Mouse (Mus musculus): ENCODE results near the gene Cd300lb. TPM values are rescaled to one million over a fixed set of nuclear protein-coding genes. Genes with fewer than 3 reads are reported as not detected.

Gene Cd300lb
- polyA plus RNA-seq, 1 experiment from 2014 or later: 2.0 TPM

DNA sequence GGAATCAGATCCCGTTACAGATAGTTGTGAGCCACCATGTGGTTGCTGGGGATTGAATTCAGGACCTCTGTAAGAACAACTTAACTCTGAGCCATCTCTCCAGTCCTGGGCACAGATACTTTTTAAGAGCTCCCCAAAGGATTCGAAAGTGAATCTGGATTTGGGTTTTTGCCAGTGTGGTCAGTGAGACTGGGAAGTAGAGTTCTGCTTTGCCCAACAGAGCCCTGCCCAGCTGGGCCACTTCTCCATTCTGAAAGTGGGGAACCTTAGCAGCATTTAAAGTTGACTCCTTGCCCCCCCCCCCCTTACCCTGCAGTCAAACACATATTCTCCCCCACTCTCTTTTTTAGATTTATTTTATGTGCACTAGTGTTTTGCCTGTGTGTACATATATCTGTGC lies 54.5 kb downstream of the Cd300lb start:
- Histone ChIP-seq H3K4me1 (ENCODE audit: insufficient read depth, low read depth, low read length) (no peaks in the 10 kb centered on the region), H3K9ac (replicated peaks; ENCODE audit: low read depth) (no peak overlapping the region), H3K4me2 (replicated peaks; ENCODE audit: low read depth, low read length) (no peak overlapping the region), H3K27ac (ENCODE audit: low read length) (no peak overlapping the region), H3K36me3 (ENCODE audit: insufficient read depth, low read length) (no peaks in the 10 kb centered on the region), H3K4me3 (ENCODE audit: low read depth, low read length) (no peak overlapping the region), H3K9me3 (ENCODE audit: low read length) (no peaks in the 10 kb centered on the region), H3K27me3 (replicated peaks; ENCODE audit: insufficient read depth, low read length) (no peaks in the 10 kb centered on the region)
- TF ChIP-seq CTCF (IDR thresholded peaks at IDR 0.05) (no peak), EP300 (IDR thresholded peaks at IDR 0.05) (no peak)
- ATAC-seq (no peak), DNase-seq (ENCODE audit: low spot score) (peak; percentile 46)
- 65% methylated on average over 2 of the region's 2 CpGs for WGBS

DNA sequence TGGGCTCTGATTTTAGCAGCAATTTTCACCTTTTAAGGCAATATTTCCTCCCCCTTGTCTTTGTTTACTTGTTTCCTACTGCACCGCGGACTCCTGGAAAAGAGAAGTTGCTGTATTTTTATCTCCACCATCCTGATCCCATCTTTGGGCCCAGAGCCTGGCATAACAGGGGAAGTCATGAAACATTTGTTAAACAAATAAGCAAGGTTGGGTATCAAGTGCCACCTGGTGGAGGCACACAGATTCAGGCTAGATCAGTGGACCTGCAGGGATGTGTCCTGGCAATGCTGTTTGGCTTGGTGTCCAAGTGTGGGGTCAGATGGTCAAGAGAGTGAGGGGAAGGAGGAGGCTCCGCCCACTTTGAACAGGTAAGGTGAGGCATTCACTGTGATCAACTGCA lies 57.0 kb downstream of the Cd300lb start:
- WGBS: 15% methylated on average over 3 of the region's 3 CpGs
- ATAC-seq (peak; percentile 50), DNase-seq (ENCODE audit: low spot score) (peak; percentile 61)
- Histone ChIP-seq H3K36me3 (ENCODE audit: insufficient read depth, low read length) (no peaks in the 10 kb centered on the region), H3K4me1 (ENCODE audit: insufficient read depth, low read depth, low read length) (no peaks in the 10 kb centered on the region), H3K4me2 (replicated peaks; ENCODE audit: low read depth, low read length) (no peak overlapping the region), H3K9ac (replicated peaks; ENCODE audit: low read depth) (no peak overlapping the region), H3K27ac (ENCODE audit: low read length) (no peak overlapping the region), H3K4me3 (ENCODE audit: low read depth, low read length) (no peak overlapping the region), H3K9me3 (ENCODE audit: low read length) (no peaks in the 10 kb centered on the region), H3K27me3 (replicated peaks; ENCODE audit: insufficient read depth, low read length) (no peaks in the 10 kb centered on the region)
- TF ChIP-seq EP300 (IDR thresholded peaks at IDR 0.05) (no peak), CTCF (IDR thresholded peaks at IDR 0.05) (peak; percentile 84)

DNA sequence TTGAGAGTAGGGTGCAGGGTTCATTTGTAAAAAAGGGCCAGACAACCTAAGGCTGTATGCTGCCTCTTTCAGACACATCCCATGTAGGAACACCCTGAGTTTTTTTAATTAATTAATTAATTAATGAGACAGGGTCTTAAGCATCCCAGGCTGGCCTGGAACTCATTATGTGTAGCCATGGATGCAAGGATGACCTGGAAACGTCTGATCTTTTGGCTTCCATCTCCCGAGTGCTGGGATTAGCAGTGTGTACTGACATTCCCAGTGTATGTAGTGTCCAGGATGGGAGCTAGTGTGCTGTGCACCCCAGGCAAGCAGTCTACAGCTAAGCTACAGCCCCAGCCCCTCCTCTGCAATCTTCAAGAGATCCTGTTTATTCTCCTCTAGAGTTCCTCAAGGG lies 57.6 kb downstream of the Cd300lb start:
- no peaks in the 10 kb centered on the region for H3K9me3 ChIP-seq (ENCODE audit: low read length)
- ATAC-seq: 0 out of 2 replicates have a peak, but pooled peaks have one; percentile 9
- no peak overlapping the region for H3K27ac ChIP-seq (ENCODE audit: low read length)
- 36% methylated on average over 2 of the region's 2 CpGs for WGBS
- no peaks in the 10 kb centered on the region for H3K4me1 ChIP-seq (ENCODE audit: insufficient read depth, low read depth, low read length)
- no peak overlapping the region for H3K4me3 ChIP-seq (ENCODE audit: low read depth, low read length)
- no peak for DNase-seq (ENCODE audit: low spot score)
- H3K36me3 ChIP-seq (ENCODE audit: insufficient read depth, low read length): no peaks in the 10 kb centered on the region
- no peak overlapping the region for H3K4me2 ChIP-seq (replicated peaks; ENCODE audit: low read depth, low read length)
- no peaks in the 10 kb centered on the region for H3K27me3 ChIP-seq (replicated peaks; ENCODE audit: insufficient read depth, low read length)
- TF ChIP-seq EP300 (IDR thresholded peaks at IDR 0.05): no peak
- no peak for TF ChIP-seq CTCF (IDR thresholded peaks at IDR 0.05)
- H3K9ac ChIP-seq (replicated peaks; ENCODE audit: low read depth): no peak overlapping the region

DNA sequence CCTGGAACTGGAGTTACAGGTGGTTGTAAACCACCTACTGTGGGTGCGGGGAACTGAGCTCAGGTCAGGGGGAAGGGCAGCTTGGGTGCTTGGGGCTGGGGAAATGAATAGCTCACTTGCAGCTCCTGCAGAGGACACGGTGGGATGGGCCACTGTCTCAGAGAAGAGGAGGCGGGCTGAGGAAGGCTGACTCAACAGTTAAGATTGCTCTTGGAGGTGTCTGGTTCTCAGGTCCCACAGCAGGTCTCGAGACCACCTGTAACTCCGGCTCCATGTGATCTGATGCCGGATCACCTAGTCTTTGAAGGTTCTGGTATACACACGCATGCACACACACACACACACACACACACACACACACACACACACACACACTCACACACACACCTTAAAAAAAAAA lies 58.0 kb downstream of the Cd300lb start:
- no peak overlapping the region for H3K4me2 ChIP-seq (replicated peaks; ENCODE audit: low read depth, low read length)
- no peak for TF ChIP-seq CTCF (IDR thresholded peaks at IDR 0.05)
- TF ChIP-seq EP300 (IDR thresholded peaks at IDR 0.05): no peak
- no peak overlapping the region for H3K27ac ChIP-seq (ENCODE audit: low read length)
- no peaks in the 10 kb centered on the region for H3K27me3 ChIP-seq (replicated peaks; ENCODE audit: insufficient read depth, low read length)
- DNase-seq (ENCODE audit: low spot score) (no peak), ATAC-seq (no peak)
- 44% methylated on average over 7 of the region's 7 CpGs for WGBS
- H3K4me1 ChIP-seq (ENCODE audit: insufficient read depth, low read depth, low read length): no peaks in the 10 kb centered on the region
- no peaks in the 10 kb centered on the region for H3K36me3 ChIP-seq (ENCODE audit: insufficient read depth, low read length)
- no peaks in the 10 kb centered on the region for H3K9me3 ChIP-seq (ENCODE audit: low read length)
- H3K4me3 ChIP-seq (ENCODE audit: low read depth, low read length): no peak overlapping the region
- no peak overlapping the region for H3K9ac ChIP-seq (replicated peaks; ENCODE audit: low read depth)

DNA sequence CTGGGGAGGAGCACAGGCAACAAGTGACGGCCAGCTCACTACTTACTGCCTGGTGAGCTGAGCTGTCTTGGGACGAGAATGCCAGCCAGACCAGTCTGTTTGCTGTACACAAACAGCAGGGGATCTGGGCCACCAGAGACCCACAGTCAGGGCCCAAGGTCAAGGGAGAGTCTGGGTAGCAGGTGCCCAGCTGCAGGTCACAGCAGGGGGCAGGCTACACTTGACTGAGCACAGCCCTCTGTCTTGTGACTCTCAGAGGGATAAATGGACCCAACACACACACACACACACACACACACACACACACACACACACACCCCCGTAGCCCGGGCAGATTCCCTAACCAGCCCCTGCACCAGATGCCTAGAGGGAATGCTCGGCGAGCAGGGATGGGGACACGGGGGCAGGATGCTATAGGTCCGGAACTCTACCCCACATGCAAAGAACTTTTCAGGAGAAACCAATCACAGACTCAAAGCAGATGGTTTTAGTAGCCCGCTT lies 58.8 kb downstream of the Cd300lb start:
- no peak for DNase-seq (ENCODE audit: low spot score)

DNA sequence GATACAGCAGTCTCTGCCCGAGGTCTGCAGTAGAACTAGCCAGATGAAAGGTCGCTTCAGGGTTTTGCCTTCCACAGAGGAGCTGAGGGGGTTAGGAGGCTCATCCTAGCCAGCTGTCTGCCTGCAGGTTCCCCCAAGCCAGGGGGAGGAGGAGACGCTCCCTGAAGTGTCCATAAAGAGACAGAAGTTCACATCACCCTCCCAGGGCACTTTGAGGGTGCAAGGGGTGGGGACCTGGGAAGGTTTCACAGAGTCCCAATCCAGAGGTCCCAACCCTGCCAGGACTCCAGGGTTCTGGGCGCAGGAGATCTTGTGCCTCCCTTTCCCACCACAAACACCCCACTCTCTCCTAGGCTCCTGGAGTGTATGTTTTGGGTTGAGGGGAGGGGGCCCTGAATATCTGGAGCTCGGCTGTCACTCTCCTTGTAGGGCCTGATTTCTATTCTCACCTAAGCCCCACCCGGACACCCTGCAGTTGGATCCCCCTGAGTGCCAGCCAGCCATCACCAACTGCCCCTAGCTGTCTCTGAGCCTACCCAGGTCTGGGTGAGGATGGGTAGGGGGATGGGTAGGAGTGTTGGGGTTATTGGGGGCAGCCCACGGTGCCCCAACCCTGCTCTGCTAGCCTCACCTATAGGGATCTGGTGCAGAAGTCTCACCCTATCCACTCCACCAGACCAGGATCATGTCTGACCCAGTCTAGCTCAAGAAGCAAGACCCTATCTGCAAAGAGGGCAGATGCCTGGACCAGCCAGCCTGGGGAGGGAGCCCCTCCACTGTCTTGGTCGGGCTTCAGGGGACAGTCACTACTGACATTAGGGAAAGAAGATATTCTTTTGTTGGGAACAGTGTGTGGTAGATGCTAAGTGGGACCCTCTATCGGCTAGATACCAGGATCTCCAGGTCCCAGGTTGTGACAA lies 59.7 kb downstream of the Cd300lb start:
- DNase-seq (ENCODE audit: low spot score) (no peak), ATAC-seq (no peak)
- Histone ChIP-seq H3K4me2 (replicated peaks; ENCODE audit: low read depth, low read length) (no peak overlapping the region), H3K9ac (replicated peaks; ENCODE audit: low read depth) (no peak overlapping the region), H3K27ac (ENCODE audit: low read length) (no peak overlapping the region), H3K27me3 (replicated peaks; ENCODE audit: insufficient read depth, low read length) (no peaks in the 10 kb centered on the region), H3K4me1 (ENCODE audit: insufficient read depth, low read depth, low read length) (no peaks in the 10 kb centered on the region), H3K4me3 (ENCODE audit: low read depth, low read length) (no peak overlapping the region), H3K9me3 (ENCODE audit: low read length) (no peaks in the 10 kb centered on the region), H3K36me3 (ENCODE audit: insufficient read depth, low read length) (no peaks in the 10 kb centered on the region)
- no peak for TF ChIP-seq CTCF (IDR thresholded peaks at IDR 0.05)
- TF ChIP-seq EP300 (IDR thresholded peaks at IDR 0.05): no peak
- WGBS: 57% methylated on average over 9 of the region's 9 CpGs

More for the DNA sequence above, 58.8 kb downstream of the Cd300lb start:
- WGBS: 22% methylated on average over 9 of the region's 9 CpGs
- H3K27me3 ChIP-seq (replicated peaks; ENCODE audit: insufficient read depth, low read length): no peaks in the 10 kb centered on the region
- no peaks in the 10 kb centered on the region for H3K36me3 ChIP-seq (ENCODE audit: insufficient read depth, low read length)
- H3K4me1 ChIP-seq (ENCODE audit: insufficient read depth, low read depth, low read length): no peaks in the 10 kb centered on the region
- H3K27ac ChIP-seq (ENCODE audit: low read length): no peak overlapping the region
- H3K4me2 ChIP-seq (replicated peaks; ENCODE audit: low read depth, low read length): no peak overlapping the region
- no peak overlapping the region for H3K4me3 ChIP-seq (ENCODE audit: low read depth, low read length)
- no peak for ATAC-seq
- H3K9me3 ChIP-seq (ENCODE audit: low read length): no peaks in the 10 kb centered on the region
- no peak overlapping the region for H3K9ac ChIP-seq (replicated peaks; ENCODE audit: low read depth)
- TF ChIP-seq CTCF (IDR thresholded peaks at IDR 0.05) (no peak), EP300 (IDR thresholded peaks at IDR 0.05) (no peak)
